10 mouse cellular contexts compared by ENCODE assay signal in the genomic region with DNA sequence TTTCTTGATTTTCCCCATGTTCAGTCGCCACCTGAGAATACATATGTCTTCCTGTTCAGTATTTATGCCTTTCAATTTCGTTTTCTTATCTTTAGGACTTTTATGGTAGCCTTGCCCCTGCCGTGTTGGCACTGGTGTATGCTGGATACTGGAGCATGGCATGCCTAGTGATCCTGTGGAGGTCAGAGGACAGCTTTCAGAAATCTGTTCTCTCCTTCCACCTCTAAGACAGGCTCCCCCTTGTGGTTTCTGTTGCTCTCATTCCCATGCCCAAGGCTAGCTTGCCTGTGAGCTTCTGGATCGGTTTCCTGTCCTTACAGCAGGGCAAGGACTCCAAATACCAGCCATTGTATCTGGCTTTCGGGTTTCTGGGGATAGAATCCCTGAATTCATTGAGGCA. TPM values are rescaled to one million over a fixed set of nuclear protein-coding genes. Genes with fewer than 3 reads are reported as not detected.
DNase-seq lines count a peak whose midpoint lies in the region; ATAC-seq and TF ChIP-seq lines count a peak whose summit lies in the region.
"Had no signal": no experiment of that assay in that cellular context is flagged by ENCODE, and none has a peak within 500 bp of the region (broad histone marks: within the 10 kb centered on the region; RNA-seq: fewer than 3 reads in every experiment).

No protein-coding gene starts in this region.

- 0 out of 2 replicates have a peak overlapping the region, but pooled peaks have one; percentile 2 for H3K27ac ChIP-seq in liver, postnatal 0 days (ENCODE audit: low read depth)
- H3K27ac ChIP-seq in liver, embryonic 11.5 days (ENCODE audit: low read depth, low read length), result no peak overlapping the region
- H3K27ac ChIP-seq: embryonic facial prominence, embryonic 12.5 days; lung, embryonic 15.5 days had no signal

- peaks cover 4% of the 10 kb centered on the region; the same call in 1 of the 2 replicates for H3K4me1 ChIP-seq in liver, postnatal 0 days (ENCODE audit: insufficient read depth)
- no peaks in the 10 kb centered on the region for H3K4me1 ChIP-seq in liver, embryonic 11.5 days (replicated peaks; ENCODE audit: control insufficient read depth, insufficient read depth, low read length)
- H3K4me1 ChIP-seq: embryonic facial prominence, embryonic 12.5 days; lung, embryonic 15.5 days had no signal

- H3K4me3 ChIP-seq in liver, postnatal 0 days (ENCODE audit: low read depth, low read length), result no peak overlapping the region
- H3K4me3 ChIP-seq in liver, embryonic 11.5 days (ENCODE audit: low read depth, low read length), result no peak overlapping the region
- H3K4me3 ChIP-seq: embryonic facial prominence, embryonic 12.5 days; lung, embryonic 15.5 days had no signal

- peak; percentile 68 for TF ChIP-seq CTCF in liver, postnatal 0 days (IDR thresholded peaks at IDR 0.05; ENCODE audit: low read depth)

- DNase-seq in liver, postnatal 0 days, result peak; percentile 34
- no peak for DNase-seq in liver, embryonic 11.5 days (ENCODE audit: low spot score)
- peak; percentile 64 for DNase-seq in adrenal gland, adult 2 months
- peak; percentile 20 for DNase-seq in fibroblast of lung, adult 2 months (ENCODE audit: low read depth)
- peak; percentile 38 for DNase-seq in mesoderm, embryonic 11.5 days (ENCODE audit: low read depth, low spot score)
- DNase-seq in gastrocnemius, postnatal 25 days, result no peak

- no peak overlapping the region for H3K4me2 ChIP-seq in liver, postnatal 0 days (ENCODE audit: low read depth, low read length)
- H3K4me2 ChIP-seq in liver, embryonic 11.5 days, result no peak overlapping the region
- H3K4me2 ChIP-seq: embryonic facial prominence, embryonic 12.5 days; lung, embryonic 15.5 days had no signal

- TF ChIP-seq EP300 in liver, postnatal 0 days (IDR thresholded peaks at IDR 0.05; ENCODE audit: low read depth), result no peak

- no peaks in the 10 kb centered on the region for H3K36me3 ChIP-seq in liver, postnatal 0 days (replicated peaks; ENCODE audit: insufficient read depth, low read length)
- no peaks in the 10 kb centered on the region for H3K36me3 ChIP-seq in liver, embryonic 11.5 days (ENCODE audit: control insufficient read depth, insufficient read depth, low read length)
- H3K36me3 ChIP-seq: lung, embryonic 15.5 days had no signal

- WGBS in liver, postnatal 0 days (ENCODE audit: insufficient replicate concordance), result 24% methylated on average over 5 of the region's 5 CpGs
- 28% methylated on average over 5 of the region's 5 CpGs for WGBS in liver, embryonic 11.5 days

- 0 out of 2 replicates have a peak, but pooled peaks have one; percentile 33 for ATAC-seq in liver, postnatal 0 days
- ATAC-seq in liver, embryonic 11.5 days (replicated peaks; ENCODE audit: low FRiP score), result no peak
- ATAC-seq in monocyte, adult 5-6 weeks (replicated peaks; ENCODE audit: insufficient number of reproducible peaks, low FRiP score, low TSS enrichment, poor library complexity, severe bottlenecking), result no peak
- ATAC-seq in frontal cortex, adult (ENCODE audit: low TSS enrichment), result no peak

- H3K27me3 ChIP-seq in liver, postnatal 0 days (ENCODE audit: insufficient read depth, low read length), result no peaks in the 10 kb centered on the region
- H3K27me3 ChIP-seq in liver, embryonic 11.5 days (replicated peaks; ENCODE audit: control insufficient read depth, insufficient read depth, low read length), result no peaks in the 10 kb centered on the region
- H3K27me3 ChIP-seq: embryonic facial prominence, embryonic 12.5 days; lung, embryonic 15.5 days had no signal

- H3K9ac ChIP-seq in liver, postnatal 0 days (replicated peaks), result no peak overlapping the region
- H3K9ac ChIP-seq in liver, embryonic 11.5 days (ENCODE audit: low read depth, low read length), result no peak overlapping the region
- H3K9ac ChIP-seq: embryonic facial prominence, embryonic 12.5 days; lung, embryonic 15.5 days had no signal

- H3K9me3 ChIP-seq in liver, postnatal 0 days (ENCODE audit: low read length), result no peaks in the 10 kb centered on the region
- H3K9me3 ChIP-seq in liver, embryonic 11.5 days (ENCODE audit: control insufficient read depth, low read length), result no peaks in the 10 kb centered on the region
- H3K9me3 ChIP-seq: embryonic facial prominence, embryonic 12.5 days; lung, embryonic 15.5 days had no signal

RNA-seq across cellular contexts. Expression of a gene that starts 12.0 kb away (rescaled TPM):
- 45.9 and 52.5 TPM in 2 replicates for polyA plus RNA-seq in liver, postnatal 0 days (2015; fragmentation: Nextera tagmentation; extraction: Ambion mirVana)
- polyA plus RNA-seq in liver, embryonic 11.5 days (2014; fragmentation: Nextera tagmentation; extraction: Ambion mirVana), result 217 and 230 TPM in 2 replicates
- 10 to 100 TPM; 62.7 to 67.1 TPM for total RNA-seq in adrenal gland, adult 2 months (2021)
- polyA plus RNA-seq in adrenal gland, adult 2 months (2012; rRNA removed), result 12.6 and 15.3 TPM in 2 replicates
- total RNA-seq in monocyte, adult 5-6 weeks (2017), result 14.2 to 20.1 TPM (median 16.1 TPM) in 3 replicates
- total RNA-seq in gastrocnemius, postnatal 25 days (2021), result 10 to 100 TPM; 45.5 to 46.3 TPM

RNA-seq across cellular contexts. Expression of a gene that starts 38.6 kb away (rescaled TPM):
- polyA plus RNA-seq in liver, postnatal 0 days (2015; fragmentation: Nextera tagmentation; extraction: Ambion mirVana), result 3.3 and 3.7 TPM in 2 replicates
- polyA plus RNA-seq in liver, embryonic 11.5 days (2014; fragmentation: Nextera tagmentation; extraction: Ambion mirVana), result 18.8 and 19.7 TPM in 2 replicates
- 10 to 100 TPM; 27.1 to 35.5 TPM for total RNA-seq in adrenal gland, adult 2 months (2021)
- 41.1 and 44.8 TPM in 2 replicates for polyA plus RNA-seq in adrenal gland, adult 2 months (2012; rRNA removed)
- 9.7 to 19.3 TPM (median 12.1 TPM) in 3 replicates for total RNA-seq in monocyte, adult 5-6 weeks (2017)
- 10 to 100 TPM; 10.6 to 17.1 TPM for total RNA-seq in gastrocnemius, postnatal 25 days (2021)

RNA-seq across cellular contexts. Expression of a gene that starts 38.7 kb away (rescaled TPM):
- polyA plus RNA-seq in liver, postnatal 0 days (2015; fragmentation: Nextera tagmentation; extraction: Ambion mirVana), result 5.0 and 5.9 TPM in 2 replicates
- polyA plus RNA-seq in liver, embryonic 11.5 days (2014; fragmentation: Nextera tagmentation; extraction: Ambion mirVana), result 20.9 and 22.0 TPM in 2 replicates
- 10 to 100 TPM; 28.3 to 36.2 TPM for total RNA-seq in adrenal gland, adult 2 months (2021)
- 23.3 and 24.9 TPM in 2 replicates for polyA plus RNA-seq in adrenal gland, adult 2 months (2012; rRNA removed)
- 13.0 to 26.2 TPM (median 21.2 TPM) in 3 replicates for total RNA-seq in monocyte, adult 5-6 weeks (2017)
- total RNA-seq in gastrocnemius, postnatal 25 days (2021), result 10 to 100 TPM; 61.9 to 67.8 TPM

Comparison
In these comparisons a context has a peak if more than half of its experiments do, and no peak if none do; other contexts are left out.
1. DNase-seq: peak in liver, postnatal 0 days (single experiment), adrenal gland, adult 2 months (single experiment), fibroblast of lung, adult 2 months (single experiment) and mesoderm, embryonic 11.5 days (single experiment); none in liver, embryonic 11.5 days (single experiment) and gastrocnemius, postnatal 25 days (single experiment).